Mouse (Mus musculus) lung, postnatal 0 days (tissue): ENCODE measurements at regions not wholly inside any gene's neighbourhood (a gene's known extent, or its start where the extent isn't known, plus 50 kb on each side); places are given as distances from the start of the nearest gene placed in this dataset.

Experiments
- CTCF ChIP-seq: IDR thresholded peaks from 2 replicates; pipeline ENCODE4 v1.5.1; 2016; ENCODE audit warnings: antibody characterized with exemption, mild to moderate bottlenecking
- EP300 ChIP-seq: IDR thresholded peaks from 2 replicates; pipeline ENCODE4 v1.6.1; 2016; ENCODE audit warnings: antibody characterized with exemption, mild to moderate bottlenecking, control low read depth

DNA sequence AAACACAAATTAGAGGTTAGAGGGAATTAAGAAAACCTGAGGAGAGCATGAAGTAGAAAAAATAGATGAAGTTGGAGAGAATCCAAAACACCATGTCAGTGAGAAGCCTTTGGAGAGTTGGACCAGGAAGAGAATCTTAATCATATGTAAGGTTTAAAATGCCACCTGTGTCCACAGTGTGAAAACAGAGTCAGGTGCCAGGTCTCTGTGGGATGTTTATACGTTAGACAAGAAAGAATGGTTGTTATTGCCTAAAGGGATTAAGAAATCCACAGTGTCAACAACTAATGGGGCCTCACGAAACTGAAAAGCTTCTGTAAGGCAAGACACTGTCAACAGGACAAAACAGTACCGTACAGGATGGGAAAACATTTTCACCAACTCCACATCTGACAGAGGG is 294.7 kb upstream of the Slc35b3 start:
- TF ChIP-seq CTCF (no peak), EP300 (no peak)
